Mouse (Mus musculus) brain, adult 2 months (tissue): ENCODE measurements at regions not wholly inside any gene's neighbourhood (a gene's known extent, or its start where the extent isn't known, plus 50 kb on each side); places are given as distances from the start of the nearest gene placed in this dataset.

Experiments
- DNase-seq: peaks from one replicate; pipeline ENCODE4 v3.0.0; 2011; ENCODE audit warnings: low read depth, low spot score

DNA sequence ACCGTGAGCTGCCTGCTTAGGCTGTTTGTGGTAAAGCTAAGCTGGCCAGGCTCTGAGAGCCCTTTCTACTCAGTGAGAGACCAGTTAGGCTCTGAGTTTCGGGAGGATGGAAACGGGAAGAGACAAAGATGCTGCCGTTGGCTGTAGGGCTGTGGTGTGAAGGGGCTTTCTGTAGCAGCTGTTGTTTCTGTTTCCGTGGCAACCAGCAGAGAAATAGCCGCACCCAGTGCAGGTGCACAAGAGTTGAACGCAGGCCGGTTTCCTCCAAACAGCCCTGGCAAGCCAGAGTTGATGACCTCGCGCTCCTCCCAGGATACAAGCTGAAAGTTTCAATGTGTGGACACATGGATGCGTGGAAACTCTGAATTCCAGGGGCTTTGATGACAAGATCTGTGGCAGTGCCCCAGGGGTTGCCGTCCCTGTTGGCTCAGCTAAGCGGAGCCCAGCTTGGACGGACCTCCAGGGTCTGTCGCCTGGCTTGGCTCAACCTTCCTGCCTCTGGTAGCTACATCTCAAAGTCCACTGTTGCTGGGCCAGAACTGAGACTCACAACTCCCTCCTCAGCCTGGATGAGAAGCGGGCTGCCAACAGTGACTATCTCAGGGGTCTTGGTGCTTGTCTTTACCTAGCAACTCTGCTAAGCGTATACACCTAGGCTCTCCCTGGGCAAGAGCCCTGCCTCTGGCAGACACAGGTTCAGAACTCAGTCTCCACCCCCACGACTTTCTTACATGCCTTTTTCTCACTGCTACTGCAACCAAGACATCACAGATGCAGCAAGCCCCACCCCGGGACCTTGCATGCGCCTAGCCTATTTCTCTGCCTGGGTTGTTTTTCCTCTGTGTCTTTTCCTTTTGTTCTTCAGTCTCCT is 192.6 kb upstream of the Map3k1 start:
- no peak for DNase-seq

DNA sequence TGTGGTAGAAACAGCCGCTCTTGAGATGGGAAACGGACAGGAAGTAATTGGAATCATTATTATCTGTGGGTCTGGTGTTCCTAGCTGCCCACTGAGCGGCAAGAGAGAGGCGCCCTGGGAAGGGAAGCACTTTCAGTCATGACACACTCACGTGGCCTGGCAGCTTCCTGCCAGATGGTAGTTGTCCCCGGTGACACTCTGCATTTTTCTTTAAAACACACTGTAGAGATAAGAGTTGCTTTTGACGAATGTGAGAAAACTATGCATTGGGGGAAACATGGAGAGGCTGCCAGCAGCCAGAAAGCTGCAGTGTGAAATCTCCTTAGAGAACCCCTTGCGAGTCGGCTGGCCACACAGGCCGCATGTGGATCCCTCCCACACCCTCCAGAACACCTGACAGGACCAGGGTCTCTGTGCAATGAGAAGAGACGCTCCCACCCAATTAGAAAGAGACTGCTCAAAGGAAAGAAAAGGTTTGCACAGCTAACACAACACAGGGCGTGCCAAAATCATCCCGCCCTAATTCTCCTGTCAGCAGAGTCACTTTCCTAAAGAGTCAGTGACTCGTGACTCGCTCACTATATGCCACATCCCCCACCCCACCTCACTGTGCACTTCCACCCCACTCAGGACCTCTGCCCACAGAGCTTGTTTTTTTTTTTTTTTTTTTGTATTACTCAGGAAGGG is 194.0 kb upstream of the Map3k1 start:
- no peak for DNase-seq

DNA sequence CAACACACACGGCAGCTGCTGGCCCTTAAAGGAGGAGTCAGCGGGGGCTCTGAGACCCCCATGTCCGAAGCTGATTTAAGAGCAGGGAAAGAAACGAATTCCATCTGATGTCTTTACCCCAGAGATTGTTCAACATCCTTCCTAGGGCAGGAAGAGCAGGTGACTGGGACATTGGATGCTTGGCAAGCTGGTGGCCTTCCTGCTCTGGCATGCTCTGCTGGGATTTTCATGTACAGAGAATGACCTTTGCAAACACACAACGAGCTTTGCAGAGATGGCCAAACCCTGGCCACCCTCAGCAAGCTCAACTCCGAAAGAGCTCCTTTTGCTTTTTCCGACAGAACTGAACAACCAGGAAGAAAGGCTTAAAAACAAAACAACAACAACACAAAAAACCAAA is 194.7 kb upstream of the Map3k1 start:
- DNase-seq, result no peak

DNA sequence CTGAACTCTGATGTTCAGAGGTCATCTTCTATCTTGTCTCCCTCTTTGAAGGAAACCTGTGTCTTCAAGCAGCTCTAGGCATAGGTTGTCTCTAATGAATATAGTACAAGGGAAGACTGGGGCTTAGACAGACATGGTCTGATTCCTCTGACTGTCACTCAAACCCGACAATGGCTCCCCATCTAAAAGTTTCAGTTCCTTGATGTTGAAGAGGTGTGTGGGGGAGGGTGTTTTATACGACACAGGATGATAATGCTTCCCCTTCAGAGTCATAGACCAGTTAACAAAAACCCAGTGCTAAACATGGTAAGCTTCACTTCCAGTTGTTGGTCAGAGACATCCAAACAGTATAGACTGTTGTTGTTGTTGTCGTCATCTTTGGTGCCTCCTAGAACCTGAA is 195.3 kb upstream of the Map3k1 start:
- no peak for DNase-seq

DNA sequence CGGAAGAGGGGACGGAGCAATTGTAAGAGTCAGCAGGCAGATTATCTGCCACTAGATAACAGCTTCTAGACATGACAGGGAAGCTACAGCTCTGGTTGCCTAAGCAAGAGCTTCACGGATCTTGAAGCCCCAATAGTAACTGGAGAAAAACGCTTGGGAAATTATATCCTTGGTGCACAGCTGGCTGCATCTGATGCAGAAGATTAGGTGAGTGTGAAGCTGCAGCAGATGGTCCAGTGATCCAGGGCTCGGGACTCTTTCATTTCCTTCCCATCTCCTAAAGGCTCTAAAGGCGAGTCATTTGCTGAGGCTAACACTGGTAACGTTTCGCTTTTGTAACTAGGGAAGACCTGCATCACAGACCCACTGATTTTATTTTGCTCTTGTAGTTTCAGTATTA is 196.6 kb upstream of the Map3k1 start:
- DNase-seq, result no peak

- DNase-seq, result no peak
Observed at GRCm38 (mm10) chr13:112008806-112009205, 200.0 kb upstream of the Map3k1 start.

GRCm38 (mm10) chr13:112009288-112009687 is 200.5 kb upstream of the Map3k1 start:
- DNase-seq, result no peak

GRCm38 (mm10) chr13:112010464-112010863 is 201.7 kb upstream of the Map3k1 start:
- DNase-seq, result no peak

- DNase-seq, result no peak
Observed at GRCm38 (mm10) chr13:112012640-112013039, 203.8 kb upstream of the Map3k1 start.

GRCm38 (mm10) chr13:112015083-112015482 is 206.3 kb upstream of the Map3k1 start:
- no peak for DNase-seq

DNA sequence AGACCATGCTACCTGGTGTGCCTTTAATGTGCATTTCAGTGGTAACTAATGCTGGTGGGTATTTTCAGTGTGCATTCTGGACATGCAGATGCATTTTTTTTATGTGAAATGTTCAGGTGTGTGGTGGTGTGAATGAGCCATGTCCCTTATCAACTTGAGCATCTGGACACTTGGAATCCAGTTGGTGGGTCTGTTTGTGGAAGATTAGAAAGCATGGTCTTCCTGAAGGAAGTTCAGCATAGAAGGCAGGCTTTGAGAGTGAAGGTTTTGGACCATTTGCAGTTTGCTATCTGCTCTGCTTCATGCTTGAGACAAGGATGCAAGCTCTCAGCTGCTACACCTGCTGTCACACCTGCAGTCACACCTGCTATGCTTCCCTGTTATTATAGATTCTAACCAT is 207.5 kb upstream of the Map3k1 start:
- DNase-seq, result no peak

- no peak for DNase-seq
Observed at GRCm38 (mm10) chr13:112018497-112019281, 209.9 kb upstream of the Map3k1 start.

GRCm38 (mm10) chr13:112019575-112019974 is 210.8 kb upstream of the Map3k1 start:
- DNase-seq, result no peak

DNA sequence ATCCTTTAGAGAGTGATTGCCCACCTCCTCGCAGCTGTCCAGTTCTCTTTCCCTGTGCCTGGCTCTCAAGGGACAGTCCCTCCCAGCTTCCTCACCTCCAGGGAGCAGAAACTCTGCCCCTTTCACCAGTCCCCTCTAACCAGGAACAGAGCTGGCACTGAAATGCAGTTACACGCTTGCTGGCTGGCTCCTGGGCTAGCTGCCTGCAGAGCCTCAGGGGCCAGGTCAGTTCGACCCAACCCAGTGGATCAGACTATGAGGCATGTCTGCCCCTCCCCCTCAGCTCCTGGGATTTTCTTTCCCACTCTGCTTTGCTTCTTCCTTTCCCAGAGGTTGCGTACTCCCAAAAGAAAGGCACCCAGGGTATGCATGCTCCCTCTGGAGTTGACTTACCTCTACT is 214.4 kb upstream of the Map3k1 start:
- DNase-seq, result no peak

DNA sequence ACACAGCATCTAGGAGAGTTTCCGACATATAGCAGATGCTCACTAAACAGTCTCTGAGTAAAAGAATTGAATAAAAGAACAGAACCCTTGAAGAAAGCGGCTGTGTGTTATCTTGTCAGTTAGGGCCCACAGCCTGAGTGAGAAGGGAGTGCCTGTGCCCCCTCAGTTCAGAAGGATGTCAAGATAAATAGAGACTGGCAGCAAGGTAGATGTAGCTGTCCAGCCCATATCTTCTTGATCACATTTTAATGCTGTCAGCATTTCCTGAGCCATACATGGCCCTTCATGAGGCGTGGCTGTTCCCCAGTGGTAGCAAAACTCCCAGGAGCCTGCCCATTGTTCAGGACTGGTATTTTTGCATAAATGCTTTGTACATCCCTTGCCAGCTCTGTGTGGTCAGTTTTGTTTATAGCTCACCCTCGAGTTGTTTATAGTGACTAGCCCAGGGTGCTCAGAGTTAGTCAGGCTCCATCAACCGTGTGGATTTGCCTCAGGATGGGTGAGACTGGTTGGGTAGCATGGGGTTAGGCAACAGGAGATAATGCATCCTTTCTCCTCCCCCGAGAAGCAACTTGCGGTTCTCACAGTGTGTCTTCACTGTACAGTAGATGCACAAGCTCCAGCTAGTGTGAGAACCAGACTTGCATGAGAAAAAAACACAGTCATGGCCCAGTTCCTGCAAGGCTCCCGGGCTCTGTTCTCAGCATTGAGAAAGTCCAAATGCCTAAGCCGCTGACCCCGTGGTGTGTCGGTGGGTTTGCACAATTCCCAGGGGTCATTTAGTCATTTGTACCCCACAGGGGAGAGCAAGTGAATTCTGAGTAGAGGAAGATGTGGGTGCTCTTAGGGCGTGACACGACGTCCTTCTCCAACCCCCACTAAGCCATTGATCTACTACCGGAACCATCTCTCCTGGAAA is 216.1 kb upstream of the Map3k1 start:
- DNase-seq, result no peak

DNA sequence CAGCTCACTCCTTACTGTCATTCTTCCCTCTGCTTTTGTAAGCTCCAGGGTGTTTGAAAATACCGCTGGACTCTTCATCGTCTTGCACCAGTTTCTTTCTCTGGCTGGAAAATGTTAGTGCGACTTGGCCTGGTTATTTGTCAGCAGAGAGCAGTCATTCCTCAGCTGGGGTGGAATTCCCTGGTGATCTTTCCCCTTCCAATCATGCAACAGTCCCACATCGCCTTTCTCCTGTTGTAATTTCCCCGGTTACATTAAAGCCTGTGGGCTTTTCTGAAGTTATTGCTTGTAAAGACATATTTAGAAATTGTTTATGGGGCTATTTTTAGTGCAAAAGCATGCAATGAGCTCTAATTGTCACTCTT is 216.8 kb upstream of the Map3k1 start:
- DNase-seq, result no peak

- DNase-seq, result no peak
Observed at GRCm38 (mm10) chr13:112027736-112028135, 218.9 kb upstream of the Map3k1 start.

DNA sequence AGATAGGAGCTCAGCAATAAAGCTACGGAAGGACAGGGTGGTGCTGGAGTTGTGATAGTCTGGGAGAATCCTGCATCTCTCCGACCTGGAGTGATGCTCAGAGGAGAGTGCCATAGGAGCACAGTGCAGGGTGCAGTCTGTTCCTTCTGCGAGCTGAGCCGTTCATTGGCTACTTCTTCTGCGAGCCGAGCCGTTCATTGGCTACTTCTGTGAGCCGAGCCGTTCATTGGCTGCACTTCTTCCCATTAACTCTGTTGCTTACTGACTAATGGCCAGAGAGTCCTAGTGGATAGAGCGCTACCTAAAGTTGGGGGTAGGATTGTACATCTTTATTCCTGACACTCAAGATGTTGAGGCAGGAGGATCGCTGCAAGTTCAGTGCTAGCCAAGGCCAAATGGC is 222.3 kb upstream of the Map3k1 start:
- no peak for DNase-seq

DNA sequence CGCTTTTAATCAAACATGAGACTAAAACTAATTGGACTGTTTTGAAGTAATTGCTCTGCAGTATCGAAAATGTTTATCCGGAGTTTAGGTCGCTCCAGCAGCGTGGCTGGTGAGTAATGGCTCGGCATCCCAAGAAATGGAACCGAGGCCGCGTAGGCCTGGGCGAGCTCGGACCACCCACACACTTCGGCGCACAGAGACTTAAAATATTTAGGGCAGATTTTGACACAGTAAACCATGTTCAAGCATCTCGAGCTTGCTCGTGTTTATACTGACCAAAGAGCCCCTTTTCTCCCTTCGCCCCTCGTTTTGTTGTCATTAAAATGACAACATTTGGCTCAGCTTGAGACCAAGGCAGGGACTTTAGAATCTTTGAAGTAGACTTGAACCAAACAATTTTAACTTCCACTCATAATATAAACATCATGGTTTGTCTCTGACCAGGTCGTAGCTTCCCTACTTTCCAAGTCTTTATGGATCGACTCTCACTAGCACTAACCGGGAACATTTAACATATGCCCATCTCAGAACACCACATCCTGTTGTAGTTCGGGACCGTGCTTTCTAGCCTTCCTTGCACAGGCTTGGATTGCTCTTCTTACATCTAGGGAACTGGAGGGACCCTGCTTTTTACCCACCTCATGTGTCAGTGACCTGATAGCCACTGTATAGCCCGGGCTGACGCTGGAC is 223.0 kb upstream of the Map3k1 start:
- DNase-seq, result no peak

DNA sequence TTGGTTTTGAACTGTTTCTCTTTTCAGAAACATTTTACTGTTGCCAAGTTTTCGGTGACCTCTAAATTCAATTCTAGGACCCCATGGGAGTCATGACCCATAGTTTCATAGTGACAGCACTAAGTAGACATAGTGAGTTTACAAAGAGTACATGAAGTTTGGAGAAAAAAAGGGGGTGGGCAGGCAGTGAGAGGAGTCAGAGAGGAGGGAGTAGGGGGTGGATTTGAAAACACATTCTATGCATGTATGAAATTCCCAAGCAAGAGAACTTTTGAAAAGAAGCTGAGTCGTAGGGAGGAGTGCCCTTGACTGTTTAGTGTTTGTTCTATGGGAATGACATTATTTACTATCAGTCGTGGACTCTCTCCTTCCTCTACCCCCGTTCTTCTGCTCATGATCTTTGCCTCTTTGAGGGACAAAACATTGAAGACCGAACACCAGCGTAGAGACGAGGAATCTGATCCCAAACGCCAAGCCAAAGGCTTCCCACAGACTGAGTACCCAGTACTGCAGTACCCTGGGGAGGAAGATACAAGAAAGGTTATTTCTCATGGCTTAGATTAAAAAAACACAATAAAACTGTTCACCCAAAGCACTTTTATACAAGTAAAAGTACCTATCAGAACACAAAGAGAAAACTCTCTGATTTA is 229.1 kb upstream of the Map3k1 start:
- no peak for DNase-seq
